Mouse (Mus musculus): ENCODE data around the gene Nol9. TPM values are rescaled to one million over a fixed set of nuclear protein-coding genes. Genes with fewer than 3 reads are reported as not detected.

Gene Nol9
- total and polyA plus RNA-seq, 3 experiments = 80.3 to 114 (median 80.9) TPM

DNA sequence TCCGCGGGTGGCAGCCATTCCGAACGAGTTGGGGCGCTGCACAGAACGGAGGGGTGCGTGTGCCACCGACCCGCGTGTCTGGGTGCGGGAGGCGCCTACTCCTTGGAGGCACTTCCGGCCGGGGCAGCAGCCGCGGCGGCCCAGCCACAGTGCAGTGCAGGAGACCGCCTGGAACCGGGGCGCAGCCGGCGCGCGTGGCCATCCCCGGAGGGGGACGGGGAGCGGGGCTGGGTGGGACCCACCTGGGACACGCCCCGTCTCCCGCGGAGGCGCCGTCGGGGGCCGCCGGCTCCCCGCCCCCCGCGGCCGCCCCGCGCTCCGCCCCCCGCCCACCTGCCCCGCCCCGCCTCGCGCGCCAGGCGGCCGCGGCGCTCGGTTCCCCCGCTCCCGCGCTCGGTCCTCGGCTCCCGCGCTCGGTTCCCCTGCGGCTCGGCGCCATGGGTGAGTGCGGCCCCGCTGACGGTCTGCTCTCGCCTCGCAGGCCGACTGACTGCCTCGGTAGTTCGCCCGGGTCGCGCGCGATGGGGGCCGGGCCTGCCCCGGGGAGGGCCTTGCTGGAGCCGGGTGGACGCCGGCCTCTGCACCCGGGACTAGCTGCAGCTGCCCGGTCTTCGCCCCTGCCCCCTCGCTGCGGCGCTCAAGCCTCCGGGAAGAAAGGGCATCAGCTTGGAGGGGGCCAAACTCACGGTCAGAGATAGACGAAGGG, 47.5 kb downstream of the Nol9 start:
- Histone ChIP-seq H3K27me3 (ENCODE audit: control insufficient read depth in 1 of 2, insufficient read depth in 2 of 2, low read length in 2 of 2) (no peaks in the 10 kb centered on the region), H3K79me2 (ENCODE audit: control insufficient read depth, insufficient read depth, low read length, poor library complexity) (peaks cover 7% of the 10 kb centered on the region)
- DNase-seq (ENCODE audit: low read depth, low spot score) = peak; percentile 66

GRCm38 (mm10) chr4:152087211-152088081, 48.3 kb downstream of the Nol9 start:
- H3K4me1 ChIP-seq (ENCODE audit: control insufficient read depth in 1 of 2, insufficient read depth in 2 of 2, low read length in 2 of 2) = peaks cover 6 to 24% of the 10 kb centered on the region in 2 experiments
- peak; percentile 72 for DNase-seq (ENCODE audit: low read depth, low spot score)
- peak overlapping the region; percentile 90 to 94 for H3K4me3 ChIP-seq (ENCODE audit: control insufficient read depth in 1 of 2, insufficient read depth in 1 of 2, low read depth in 2 of 2, low read length in 2 of 2)
- H3K79me2 ChIP-seq (ENCODE audit: control insufficient read depth, insufficient read depth, low read length, poor library complexity) = peaks cover 7% of the 10 kb centered on the region
- peak overlapping the region; percentile 32 for H3K27ac ChIP-seq (ENCODE audit: control insufficient read depth, low read depth, low read length)
- H3K9ac ChIP-seq (ENCODE audit: control insufficient read depth, low read depth, low read length, poor library complexity, severe bottlenecking) = peak overlapping the region; percentile 95
- no peaks in the 10 kb centered on the region for H3K27me3 ChIP-seq (ENCODE audit: control insufficient read depth in 1 of 2, insufficient read depth in 2 of 2, low read length in 2 of 2)
- peaks cover 0 to 14% of the 10 kb centered on the region in 2 experiments; a peak in 2 of 4 replicates for H3K36me3 ChIP-seq (ENCODE audit: control insufficient read depth in 1 of 2, insufficient read depth in 2 of 2, low read length in 2 of 2)
- no peaks in the 10 kb centered on the region for H3K9me3 ChIP-seq (replicated peaks; ENCODE audit: insufficient read depth, low read length)
- no peak for TF ChIP-seq TBP (IDR thresholded peaks at IDR 0.05; ENCODE audit: low read depth, low read length)
- no peak for TF ChIP-seq GATA1 (IDR thresholded peaks at IDR 0.05; ENCODE audit: low read depth, low read length)
- no peak for TF ChIP-seq ZNF384 (IDR thresholded peaks at IDR 0.05; ENCODE audit: low read depth, low read length)
- TF ChIP-seq NELFE (IDR thresholded peaks at IDR 0.05; ENCODE audit: low read depth, low read length) = no peak
- TF ChIP-seq EP300 (IDR thresholded peaks at IDR 0.05; ENCODE audit: low read depth in 1 of 2, low read length in 2 of 2) = peak in 1 of 2 experiments; percentile 55; a peak in 2 of 4 replicates
- no peak for TF ChIP-seq CTCF (IDR thresholded peaks at IDR 0.05 in 2 of 3, conservative IDR thresholded peaks at IDR 0.05 in 1 of 3; ENCODE audit: control insufficient read depth in 1 of 3, insufficient read depth in 1 of 3, low read depth in 2 of 3, low read length in 3 of 3, poor library complexity in 1 of 3, severe bottlenecking in 1 of 3)
- TF ChIP-seq E2F4 (IDR thresholded peaks at IDR 0.05; ENCODE audit: borderline replicate concordance, low read depth, low read length) = no peak
- TF ChIP-seq SIN3A (IDR thresholded peaks at IDR 0.05; ENCODE audit: low read length) = no peak; the same call in 1 of the 2 replicates

More for the DNA sequence above, 47.5 kb downstream of the Nol9 start:
- TF ChIP-seq TBP (IDR thresholded peaks at IDR 0.05; ENCODE audit: low read depth, low read length) (no peak), MAZ (IDR thresholded peaks at IDR 0.05; ENCODE audit: low read depth, low read length) (peak; percentile 18; the same call in 1 of the 2 replicates), POLR2AphosphoS2 (IDR thresholded peaks at IDR 0.05; ENCODE audit: low read length) (peak; percentile 63; the same call in 1 of the 2 replicates), ZMIZ1 (IDR thresholded peaks at IDR 0.05; ENCODE audit: low read depth, low read length) (peak; percentile 61; the same call in 1 of the 2 replicates), MYC (IDR thresholded peaks at IDR 0.05; ENCODE audit: low read depth, low read length) (no peak), NRF1 (IDR thresholded peaks at IDR 0.05; ENCODE audit: insufficient read depth, low read depth, low read length, poor library complexity, severe bottlenecking) (no peak), MXI1 (IDR thresholded peaks at IDR 0.05; ENCODE audit: low read depth, low read length) (peak; percentile 51; the same call in 1 of the 2 replicates), RCOR1 (IDR thresholded peaks at IDR 0.05; ENCODE audit: low read depth, low read length) (no peak), TAL1 (IDR thresholded peaks at IDR 0.05; ENCODE audit: low read length) (no peak), POLR2A (IDR thresholded peaks at IDR 0.05; ENCODE audit: control insufficient read depth in 1 of 2, insufficient read depth in 1 of 2, low read depth in 1 of 2, low read length in 2 of 2, poor library complexity in 1 of 2) (peak; percentile 65 to 80; a peak in 3 of 4 replicates), NELFE (IDR thresholded peaks at IDR 0.05; ENCODE audit: low read depth, low read length) (peak; percentile 65), UBTF (IDR thresholded peaks at IDR 0.05; ENCODE audit: borderline replicate concordance, insufficient read depth, low read depth, low read length) (peak; percentile 86; the same call in 1 of the 2 replicates), KAT2A (conservative IDR thresholded peaks at IDR 0.05; ENCODE audit: low read depth, low read length) (no peak), RAD21 (IDR thresholded peaks at IDR 0.05; ENCODE audit: low read depth, low read length) (no peak), CHD2 (IDR thresholded peaks at IDR 0.05; ENCODE audit: low read length) (no peak)
- peak overlapping the region; percentile 90 to 94 for H3K4me3 ChIP-seq (ENCODE audit: control insufficient read depth in 1 of 2, insufficient read depth in 1 of 2, low read depth in 2 of 2, low read length in 2 of 2)
- H3K27ac ChIP-seq (ENCODE audit: control insufficient read depth, low read depth, low read length) = peak overlapping the region; percentile 59
- H3K9me3 ChIP-seq (replicated peaks; ENCODE audit: insufficient read depth, low read length) = no peaks in the 10 kb centered on the region
- peaks cover 0 to 13% of the 10 kb centered on the region in 2 experiments; a peak in 2 of 4 replicates for H3K36me3 ChIP-seq (ENCODE audit: control insufficient read depth in 1 of 2, insufficient read depth in 2 of 2, low read length in 2 of 2)
- peak overlapping the region; percentile 95 for H3K9ac ChIP-seq (ENCODE audit: control insufficient read depth, low read depth, low read length, poor library complexity, severe bottlenecking)
- peaks cover 3 to 19% of the 10 kb centered on the region in 2 experiments; a peak in 3 of 4 replicates for H3K4me1 ChIP-seq (ENCODE audit: control insufficient read depth in 1 of 2, insufficient read depth in 2 of 2, low read length in 2 of 2)

Measured in MEL (cell line).